Mouse (Mus musculus) C2C12 (cell line): ENCODE results near the gene Fkbp1a.

Experiments
- CTCF ChIP-seq: IDR thresholded peaks from one replicate; pipeline ENCODE4 v1.5.1; 2011; ENCODE audit not compliant: control insufficient read depth, insufficient read depth, insufficient read length
- USF1 ChIP-seq: IDR thresholded peaks from one replicate; pipeline ENCODE4 v1.6.1; 2011; ENCODE audit warnings: low read depth, mild to moderate bottlenecking, control low read depth, moderate library complexity

DNA sequence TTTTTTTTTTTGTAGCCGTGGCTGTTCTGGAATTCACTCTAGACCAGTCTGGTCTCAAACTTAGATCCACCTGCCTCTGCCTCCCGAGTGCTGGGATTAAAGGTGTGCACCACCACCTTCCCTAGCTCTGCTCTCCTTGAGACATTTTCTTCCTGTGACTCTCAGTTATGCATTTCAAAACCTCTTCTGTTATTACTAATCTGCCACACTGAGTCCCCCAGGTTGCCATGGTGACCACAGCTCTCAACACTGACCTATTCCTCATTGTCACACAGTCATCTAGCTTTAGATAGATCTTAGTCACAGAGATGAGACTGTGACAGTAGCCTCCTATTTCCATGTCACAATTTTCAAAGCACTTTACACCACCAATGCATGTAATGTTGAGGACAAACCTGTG lies 27.2 kb downstream of the Fkbp1a start:
- TF ChIP-seq CTCF: no peak
- no peak for TF ChIP-seq USF1
